Mouse (Mus musculus): ENCODE measurements around the gene Tmem219. TPM values are rescaled to one million over a fixed set of nuclear protein-coding genes. Genes with fewer than 3 reads are reported as not detected.

The Tmem219 gene
- polyA plus RNA-seq (2014; fragmentation: Nextera tagmentation; extraction: Ambion mirVana): 29.5 and 31.7 TPM in 2 replicates

DNA sequence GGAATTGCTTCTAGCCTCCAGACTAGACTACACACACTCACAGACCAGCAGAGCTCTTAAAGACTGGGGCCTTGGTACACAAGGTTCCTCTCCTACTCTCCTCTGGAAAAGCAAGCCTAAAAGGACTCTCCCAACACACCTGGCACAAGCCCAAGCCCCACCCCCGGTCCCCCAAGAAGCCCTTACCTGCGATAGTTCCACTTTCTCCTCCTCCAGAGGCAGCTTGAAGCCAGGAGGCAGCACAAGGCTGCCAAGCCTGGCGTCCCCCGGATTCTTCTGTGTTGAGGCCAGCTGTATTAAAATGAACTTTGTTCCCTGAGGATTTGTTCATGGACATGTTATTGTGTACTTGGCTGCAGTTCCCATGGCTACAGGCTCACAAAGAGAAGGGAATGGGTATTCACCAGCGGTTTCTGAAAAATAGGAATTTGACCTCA, at the start of gene Tmem219:
Gene Tmem219, minus strand, starts transcription at position 294 of the 437 bp plus-strand sequence.
- no peak within 1 kb of the TSS for H3K4me2 ChIP-seq (ENCODE audit: low read length)
- no peaks in the 10 kb centered on the region for H3K9me3 ChIP-seq (ENCODE audit: control insufficient read depth, low read length)
- peak; percentile 55 for ATAC-seq (replicated peaks; ENCODE audit: low FRiP score, low TSS enrichment, low read depth)
- peak; percentile 67 for DNase-seq (ENCODE audit: low spot score)
- no peak within 1 kb of the TSS for H3K4me3 ChIP-seq (ENCODE audit: low read depth, low read length)
- H3K36me3 ChIP-seq (ENCODE audit: control insufficient read depth, insufficient read depth, low read length): no peaks in the 10 kb centered on the region
- no peak within 1 kb of the TSS for H3K9ac ChIP-seq (ENCODE audit: low read length)
- no peaks in the 10 kb centered on the region for H3K27me3 ChIP-seq (replicated peaks; ENCODE audit: control insufficient read depth, insufficient read depth, low read length)
- 41% methylated on average over 5 of the region's 5 CpGs for whole genome bisulfite sequencing
- H3K4me1 ChIP-seq (replicated peaks; ENCODE audit: control insufficient read depth, insufficient read depth, low read length): no peaks in the 10 kb centered on the region
- H3K27ac ChIP-seq (ENCODE audit: low read depth): peak within 1 kb of the TSS; percentile 40; the same call in 1 of the 2 replicates

DNA sequence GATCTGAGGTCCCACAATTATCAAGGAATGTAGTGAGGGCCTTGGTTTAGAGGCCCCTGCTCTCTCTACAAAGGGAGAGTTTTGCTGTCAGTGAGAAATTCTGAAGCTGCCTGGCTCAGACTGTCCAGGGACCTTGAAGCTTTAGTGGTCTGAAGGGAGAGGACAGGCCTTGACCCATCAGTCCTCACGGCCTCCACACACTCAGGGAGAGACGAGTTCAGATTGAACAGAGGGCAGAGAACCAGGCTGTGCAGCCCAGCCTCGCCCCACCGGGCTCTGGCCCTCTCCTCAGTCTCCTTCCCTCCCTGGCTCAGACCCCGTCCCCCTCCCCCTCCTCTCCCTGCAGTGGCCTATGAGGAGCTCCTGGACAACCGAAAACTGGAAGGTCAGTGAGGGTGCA, 44.6 kb upstream of the Tmem219 start:
- H3K9ac ChIP-seq (ENCODE audit: low read length): no peak overlapping the region
- no peak for DNase-seq (ENCODE audit: low spot score)
- WGBS: 62% methylated on average over 6 of the region's 6 CpGs

DNA sequence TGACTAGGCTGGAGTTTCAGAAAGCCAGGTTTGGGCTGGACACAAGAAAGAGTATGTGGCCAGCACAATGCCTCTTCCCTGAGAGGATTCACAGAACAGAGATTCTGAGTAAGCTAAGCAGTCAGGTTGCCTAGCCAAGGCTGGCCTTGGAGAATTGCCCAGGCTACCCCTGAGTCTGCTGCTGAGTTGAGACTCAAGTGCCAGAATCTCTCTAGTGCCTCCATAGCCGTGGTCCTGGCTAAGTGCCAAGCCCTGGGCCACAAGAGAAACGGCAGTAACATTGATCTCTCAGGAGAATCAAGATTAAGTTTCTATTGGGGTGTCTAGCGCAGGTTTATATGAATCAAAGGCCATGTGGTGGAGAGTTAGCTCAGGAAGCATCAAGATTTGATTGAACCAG, 42.9 kb upstream of the Tmem219 start:
- no peak overlapping the region for H3K9ac ChIP-seq (ENCODE audit: low read length)
- WGBS: 65% methylated on average over 3 of the region's 3 CpGs
- no peaks in the 10 kb centered on the region for H3K36me3 ChIP-seq (ENCODE audit: control insufficient read depth, insufficient read depth, low read length)
- no peak for DNase-seq (ENCODE audit: low spot score)
- H3K4me3 ChIP-seq (ENCODE audit: low read depth, low read length): no peak overlapping the region
- no peaks in the 10 kb centered on the region for H3K4me1 ChIP-seq (replicated peaks; ENCODE audit: control insufficient read depth, insufficient read depth, low read length)
- no peak for ATAC-seq (replicated peaks; ENCODE audit: low FRiP score, low TSS enrichment, low read depth)
- peaks cover 18% of the 10 kb centered on the region for H3K27me3 ChIP-seq (replicated peaks; ENCODE audit: control insufficient read depth, insufficient read depth, low read length)
- H3K27ac ChIP-seq (ENCODE audit: low read depth): no peak overlapping the region
- H3K9me3 ChIP-seq (ENCODE audit: control insufficient read depth, low read length): no peaks in the 10 kb centered on the region
- H3K4me2 ChIP-seq (ENCODE audit: low read length): no peak overlapping the region

More for the DNA sequence above, 44.6 kb upstream of the Tmem219 start:
- no peak for ATAC-seq (replicated peaks; ENCODE audit: low FRiP score, low TSS enrichment, low read depth)
- no peak overlapping the region for H3K27ac ChIP-seq (ENCODE audit: low read depth)
- H3K27me3 ChIP-seq (replicated peaks; ENCODE audit: control insufficient read depth, insufficient read depth, low read length): peaks cover 14% of the 10 kb centered on the region
- H3K4me1 ChIP-seq (replicated peaks; ENCODE audit: control insufficient read depth, insufficient read depth, low read length): no peaks in the 10 kb centered on the region
- no peak overlapping the region for H3K4me3 ChIP-seq (ENCODE audit: low read depth, low read length)
- H3K9me3 ChIP-seq (ENCODE audit: control insufficient read depth, low read length): no peaks in the 10 kb centered on the region
- H3K4me2 ChIP-seq (ENCODE audit: low read length): no peak overlapping the region
- no peaks in the 10 kb centered on the region for H3K36me3 ChIP-seq (ENCODE audit: control insufficient read depth, insufficient read depth, low read length)

DNA sequence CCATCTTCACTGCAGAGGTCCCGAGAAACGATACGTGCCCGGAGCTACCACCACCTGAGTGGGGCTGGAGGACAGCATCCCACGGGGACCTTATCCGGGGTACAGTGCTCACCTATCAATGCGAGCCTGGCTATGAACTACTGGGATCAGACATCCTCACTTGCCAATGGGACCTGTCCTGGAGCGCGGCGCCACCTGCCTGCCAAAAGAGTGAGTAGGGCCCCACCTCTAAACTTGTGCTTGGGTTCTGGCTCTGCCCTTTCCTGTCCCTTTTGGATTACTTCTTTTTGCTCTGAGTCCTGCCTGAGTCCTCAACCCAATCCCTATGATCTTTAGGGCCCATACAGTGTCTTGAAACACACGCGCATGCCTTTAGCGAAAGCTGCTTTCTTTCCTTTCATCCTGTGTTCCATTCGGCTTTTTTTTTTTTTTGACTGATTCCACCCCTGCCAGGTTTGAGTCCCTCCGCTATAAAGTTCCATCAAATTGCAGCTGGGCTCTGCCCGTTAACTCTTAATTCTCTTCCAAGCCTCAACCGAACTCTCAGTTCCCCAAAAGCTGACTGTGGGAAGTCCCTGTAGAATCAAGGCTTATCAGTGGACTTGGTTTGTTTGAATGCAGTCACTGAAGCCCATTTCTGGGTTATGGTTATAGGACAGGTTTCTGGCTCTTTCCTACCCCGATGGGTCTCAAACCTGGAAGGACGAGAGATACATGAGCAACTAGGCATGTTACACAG, 41.0 kb upstream of the Tmem219 start:
- H3K27me3 ChIP-seq (replicated peaks; ENCODE audit: control insufficient read depth, insufficient read depth, low read length): peaks cover 18% of the 10 kb centered on the region
- H3K27ac ChIP-seq (ENCODE audit: low read depth): no peak overlapping the region
- 25% methylated on average over 19 of the region's 19 CpGs for WGBS
- no peaks in the 10 kb centered on the region for H3K9me3 ChIP-seq (ENCODE audit: control insufficient read depth, low read length)
- H3K4me3 ChIP-seq (ENCODE audit: low read depth, low read length): no peak overlapping the region
- no peak for DNase-seq (ENCODE audit: low spot score)
- no peaks in the 10 kb centered on the region for H3K36me3 ChIP-seq (ENCODE audit: control insufficient read depth, insufficient read depth, low read length)
- no peak overlapping the region for H3K4me2 ChIP-seq (ENCODE audit: low read length)
- no peak overlapping the region for H3K9ac ChIP-seq (ENCODE audit: low read length)
- H3K4me1 ChIP-seq (replicated peaks; ENCODE audit: control insufficient read depth, insufficient read depth, low read length): no peaks in the 10 kb centered on the region
- no peak for ATAC-seq (replicated peaks; ENCODE audit: low FRiP score, low TSS enrichment, low read depth)

DNA sequence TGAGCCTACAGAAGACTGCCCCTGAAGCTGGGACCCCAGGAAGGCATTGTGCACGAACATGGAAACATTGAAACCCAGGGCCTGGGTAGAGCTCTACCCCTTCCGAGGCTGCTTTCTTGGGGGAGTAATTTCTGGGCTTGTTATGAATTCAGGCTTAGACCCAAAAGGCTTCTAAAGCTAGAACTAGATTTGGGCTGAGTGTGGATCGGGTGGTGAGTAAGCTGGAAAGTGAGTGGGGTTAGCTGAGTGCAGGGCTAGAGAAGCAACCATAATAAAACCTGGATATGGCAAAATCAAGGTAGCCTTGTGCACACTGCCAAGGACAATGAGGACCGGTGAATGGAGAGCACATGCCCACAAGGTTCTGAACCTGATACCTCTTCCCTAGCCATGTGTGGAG, 39.2 kb upstream of the Tmem219 start:
- DNase-seq (ENCODE audit: low spot score): no peak
- no peak overlapping the region for H3K4me2 ChIP-seq (ENCODE audit: low read length)
- H3K9ac ChIP-seq (ENCODE audit: low read length): no peak overlapping the region
- H3K9me3 ChIP-seq (ENCODE audit: control insufficient read depth, low read length): no peaks in the 10 kb centered on the region
- H3K4me1 ChIP-seq (replicated peaks; ENCODE audit: control insufficient read depth, insufficient read depth, low read length): no peaks in the 10 kb centered on the region
- H3K27me3 ChIP-seq (replicated peaks; ENCODE audit: control insufficient read depth, insufficient read depth, low read length): peaks cover 18% of the 10 kb centered on the region
- 87% methylated on average over 4 of the region's 4 CpGs for WGBS
- H3K27ac ChIP-seq (ENCODE audit: low read depth): no peak overlapping the region
- ATAC-seq (replicated peaks; ENCODE audit: low FRiP score, low TSS enrichment, low read depth): no peak
- no peaks in the 10 kb centered on the region for H3K36me3 ChIP-seq (ENCODE audit: control insufficient read depth, insufficient read depth, low read length)
- H3K4me3 ChIP-seq (ENCODE audit: low read depth, low read length): no peak overlapping the region

DNA sequence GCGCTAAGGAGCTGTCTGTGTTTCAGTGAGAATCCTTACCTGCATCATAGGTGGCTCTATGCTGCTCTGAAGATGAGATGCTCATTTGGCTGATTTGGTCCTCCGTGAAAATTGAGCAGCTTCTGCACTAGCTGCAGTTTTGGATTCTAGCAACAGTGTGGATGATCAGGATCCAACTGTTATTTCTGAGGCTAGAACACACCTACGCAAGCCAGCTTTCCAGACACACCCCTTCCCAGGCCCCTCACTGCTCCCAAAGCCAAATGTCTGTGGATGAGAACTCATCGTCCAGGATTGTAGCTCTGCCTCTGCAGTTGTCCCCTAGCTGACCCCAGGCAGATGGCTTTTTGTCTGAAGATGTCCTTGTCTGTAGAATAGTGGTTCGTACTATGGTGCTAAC, 38.4 kb upstream of the Tmem219 start:
- 81% methylated on average over 5 of the region's 5 CpGs for WGBS

DNA sequence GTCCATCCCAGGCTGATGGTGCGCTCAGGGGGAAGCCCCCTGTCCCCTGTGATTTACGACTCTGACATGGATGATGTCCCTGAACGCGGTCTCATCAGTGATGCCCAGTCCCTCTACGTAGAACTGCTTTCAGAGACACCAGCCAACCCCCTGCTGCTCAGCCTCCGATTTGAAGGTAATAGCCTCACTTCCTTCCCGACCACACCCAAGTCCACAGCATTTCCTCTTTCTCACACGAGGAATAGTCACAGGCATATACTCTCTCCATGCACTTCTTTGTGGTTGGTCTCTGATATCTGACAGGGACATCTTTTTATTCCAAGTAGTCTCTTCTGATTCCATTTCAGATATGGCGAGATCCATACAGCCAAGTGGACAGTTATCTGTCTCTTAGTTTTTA, 37.1 kb upstream of the Tmem219 start:
- H3K4me1 ChIP-seq (replicated peaks; ENCODE audit: control insufficient read depth, insufficient read depth, low read length): no peaks in the 10 kb centered on the region
- no peak for DNase-seq (ENCODE audit: low spot score)
- no peak overlapping the region for H3K9ac ChIP-seq (ENCODE audit: low read length)
- no peak overlapping the region for H3K4me2 ChIP-seq (ENCODE audit: low read length)
- 65% methylated on average over 9 of the region's 9 CpGs for WGBS
- peaks cover 18% of the 10 kb centered on the region for H3K27me3 ChIP-seq (replicated peaks; ENCODE audit: control insufficient read depth, insufficient read depth, low read length)
- no peak overlapping the region for H3K27ac ChIP-seq (ENCODE audit: low read depth)
- H3K9me3 ChIP-seq (ENCODE audit: control insufficient read depth, low read length): no peaks in the 10 kb centered on the region
- ATAC-seq (replicated peaks; ENCODE audit: low FRiP score, low TSS enrichment, low read depth): no peak
- no peaks in the 10 kb centered on the region for H3K36me3 ChIP-seq (ENCODE audit: control insufficient read depth, insufficient read depth, low read length)
- H3K4me3 ChIP-seq (ENCODE audit: low read depth, low read length): no peak overlapping the region

More for the DNA sequence above, 38.4 kb upstream of the Tmem219 start:
- Histone ChIP-seq H3K9me3 (ENCODE audit: control insufficient read depth, low read length) (no peaks in the 10 kb centered on the region), H3K27me3 (replicated peaks; ENCODE audit: control insufficient read depth, insufficient read depth, low read length) (peaks cover 18% of the 10 kb centered on the region), H3K4me3 (ENCODE audit: low read depth, low read length) (no peak overlapping the region), H3K27ac (ENCODE audit: low read depth) (no peak overlapping the region), H3K9ac (ENCODE audit: low read length) (no peak overlapping the region), H3K36me3 (ENCODE audit: control insufficient read depth, insufficient read depth, low read length) (no peaks in the 10 kb centered on the region), H3K4me2 (ENCODE audit: low read length) (no peak overlapping the region), H3K4me1 (replicated peaks; ENCODE audit: control insufficient read depth, insufficient read depth, low read length) (no peaks in the 10 kb centered on the region)
- DNase-seq (ENCODE audit: low spot score) (no peak), ATAC-seq (replicated peaks; ENCODE audit: low FRiP score, low TSS enrichment, low read depth) (no peak)

DNA sequence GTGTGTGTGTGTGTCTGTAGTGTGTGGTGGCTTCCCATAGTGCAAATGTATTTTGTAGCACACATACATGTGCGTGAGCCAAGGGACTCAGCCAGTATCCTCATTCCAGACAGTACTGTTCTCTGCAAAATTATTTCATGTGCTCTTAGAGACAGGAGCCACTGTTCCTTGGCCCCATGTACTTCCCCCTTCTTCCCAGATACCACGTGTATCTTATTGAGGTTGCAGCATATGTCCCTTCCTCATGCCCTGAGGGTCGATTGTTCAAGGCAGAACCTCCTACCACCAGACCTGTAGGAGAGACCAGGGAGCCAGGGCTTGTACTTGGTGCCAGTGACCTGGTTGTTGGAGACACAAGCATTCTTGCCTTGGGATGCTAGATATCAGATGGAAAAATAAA, 32.4 kb upstream of the Tmem219 start:
- ATAC-seq (replicated peaks; ENCODE audit: low FRiP score, low TSS enrichment, low read depth): no peak
- no peak overlapping the region for H3K4me3 ChIP-seq (ENCODE audit: low read depth, low read length)

DNA sequence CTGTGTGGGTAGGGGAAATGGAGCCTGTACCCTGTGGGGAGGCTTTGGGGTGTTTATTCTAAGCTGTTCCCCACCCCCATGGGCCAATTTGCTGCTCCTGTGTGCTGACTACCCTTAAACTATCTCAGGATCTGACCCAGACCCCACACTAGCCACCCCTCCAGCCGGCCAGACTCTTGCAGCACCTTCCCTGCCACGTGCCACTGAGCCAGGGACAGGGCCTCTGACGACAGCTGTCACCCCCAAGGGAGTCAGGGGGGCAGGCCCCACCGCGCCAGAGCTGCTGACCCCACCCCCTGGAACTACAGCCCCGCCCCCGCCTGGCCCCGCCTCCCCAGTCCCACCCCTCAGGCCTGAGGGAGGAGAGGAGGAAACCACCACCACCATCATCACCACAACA, 29.9 kb upstream of the Tmem219 start:
- Histone ChIP-seq H3K27me3 (replicated peaks; ENCODE audit: control insufficient read depth, insufficient read depth, low read length) (peaks cover 23% of the 10 kb centered on the region), H3K4me3 (ENCODE audit: low read depth, low read length) (no peak overlapping the region), H3K4me2 (ENCODE audit: low read length) (no peak overlapping the region), H3K9me3 (ENCODE audit: control insufficient read depth, low read length) (no peaks in the 10 kb centered on the region), H3K27ac (ENCODE audit: low read depth) (no peak overlapping the region), H3K36me3 (ENCODE audit: control insufficient read depth, insufficient read depth, low read length) (no peaks in the 10 kb centered on the region), H3K4me1 (replicated peaks; ENCODE audit: control insufficient read depth, insufficient read depth, low read length) (peaks cover 3% of the 10 kb centered on the region; the same call in 1 of the 2 replicates), H3K9ac (ENCODE audit: low read length) (no peak overlapping the region)
- 1% methylated on average over 8 of the region's 8 CpGs for WGBS
- DNase-seq (ENCODE audit: low spot score) (no peak), ATAC-seq (replicated peaks; ENCODE audit: low FRiP score, low TSS enrichment, low read depth) (no peak)

More for the DNA sequence above, 32.4 kb upstream of the Tmem219 start:
- no peak for DNase-seq (ENCODE audit: low spot score)
- no peaks in the 10 kb centered on the region for H3K36me3 ChIP-seq (ENCODE audit: control insufficient read depth, insufficient read depth, low read length)
- peaks cover 20% of the 10 kb centered on the region for H3K27me3 ChIP-seq (replicated peaks; ENCODE audit: control insufficient read depth, insufficient read depth, low read length)
- no peaks in the 10 kb centered on the region for H3K4me1 ChIP-seq (replicated peaks; ENCODE audit: control insufficient read depth, insufficient read depth, low read length)
- no peaks in the 10 kb centered on the region for H3K9me3 ChIP-seq (ENCODE audit: control insufficient read depth, low read length)
- no peak overlapping the region for H3K4me2 ChIP-seq (ENCODE audit: low read length)
- H3K9ac ChIP-seq (ENCODE audit: low read length): no peak overlapping the region
- 67% methylated on average over 3 of the region's 3 CpGs for WGBS
- no peak overlapping the region for H3K27ac ChIP-seq (ENCODE audit: low read depth)

All from intestine, embryonic 14.5 days (tissue).